16 mouse cellular contexts compared by ENCODE assay signal in the genomic region with DNA sequence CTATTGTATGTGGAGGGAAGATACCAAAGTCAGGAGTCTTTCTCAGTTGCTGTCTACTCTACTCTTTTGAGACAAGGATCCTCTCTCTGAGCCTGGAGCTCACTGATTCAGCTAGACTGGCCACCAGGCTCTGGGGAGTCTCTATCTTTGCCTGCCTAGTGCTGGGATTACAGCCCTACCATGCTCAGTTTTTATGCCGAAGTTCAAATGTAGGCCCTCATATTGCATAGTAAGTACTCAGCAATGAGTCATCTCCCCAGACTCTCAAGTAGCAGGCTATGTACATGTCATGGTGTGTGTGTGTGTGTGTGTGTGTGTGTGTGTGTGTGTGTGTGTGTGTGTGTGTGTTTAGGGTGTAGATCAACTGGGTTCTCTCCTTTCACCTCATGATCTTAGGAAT.
"Had no signal": no experiment of that assay in that cellular context is flagged by ENCODE, and none has a peak within 500 bp of the region (broad histone marks: within the 10 kb centered on the region; RNA-seq: fewer than 3 reads in every experiment).

No protein-coding gene starts in this region.

- H3K9ac ChIP-seq: limb, embryonic 15.5 days; liver, embryonic 12.5 days; lung, embryonic 14.5 days; neural tube, embryonic 15.5 days; stomach, embryonic 15.5 days had no signal

- H3K4me1 ChIP-seq: limb, embryonic 15.5 days; liver, embryonic 12.5 days; midbrain, embryonic 10.5 days; stomach, embryonic 15.5 days had no signal

- DNase-seq: kidney, postnatal 25 days; layer of hippocampus, adult 9-11 months; layer of hippocampus, postnatal 36 days; lung, embryonic 14.5 days; lung, postnatal 10 days; lung, postnatal 4 days; midbrain, embryonic 14.5 days; right cerebral cortex, postnatal 4 days; spleen, adult 18-20 months; thymus, postnatal 14 days had no signal

- H3K4me3 ChIP-seq: limb, embryonic 15.5 days; liver, embryonic 12.5 days; midbrain, embryonic 10.5 days; myocyte; neural tube, embryonic 15.5 days; stomach, embryonic 15.5 days had no signal

- ATAC-seq: liver, embryonic 12.5 days had no signal

- H3K4me2 ChIP-seq: limb, embryonic 15.5 days; liver, embryonic 12.5 days; lung, embryonic 14.5 days; neural tube, embryonic 15.5 days; stomach, embryonic 15.5 days had no signal

- H3K36me3 ChIP-seq: limb, embryonic 15.5 days; liver, embryonic 12.5 days; midbrain, embryonic 10.5 days; neural tube, embryonic 15.5 days; stomach, embryonic 15.5 days had no signal

- H3K27me3 ChIP-seq: limb, embryonic 15.5 days; liver, embryonic 12.5 days; neural tube, embryonic 15.5 days; stomach, embryonic 15.5 days had no signal

- H3K27ac ChIP-seq: limb, embryonic 15.5 days; liver, embryonic 12.5 days; midbrain, embryonic 10.5 days; neural tube, embryonic 15.5 days; stomach, embryonic 15.5 days had no signal

- H3K9me3 ChIP-seq: limb, embryonic 15.5 days; liver, embryonic 12.5 days; midbrain, embryonic 10.5 days; neural tube, embryonic 15.5 days; stomach, embryonic 15.5 days had no signal
